Mouse (Mus musculus) hindbrain, postnatal 0 days (tissue): ENCODE data around the gene Serpinb1b. TPM values are rescaled to one million over a fixed set of nuclear protein-coding genes. Genes with fewer than 3 reads are reported as not detected.

ENCODE experiments used
- ATAC-seq: fragments of 200-750 bp; cut with Nextera tagmentation; 2 replicates; pipeline ENCODE4 v1.8.0; 2017; ENCODE audit warnings: mild to moderate bottlenecking, moderate TSS enrichment, moderate library complexity
- DNase-seq: peaks from one replicate; pipeline ENCODE4 v3.0.0-alpha.2; 2015; ENCODE audit warnings: low spot score
- H3K27ac ChIP-seq: fragments of 300-500 bp; sonication (generic); 2 replicates; pipeline ENCODE4 v1.5.1; 2014; ENCODE audit warnings: mild to moderate bottlenecking
- H3K27me3 ChIP-seq: fragments of 300-500 bp; sonication (generic); 2 replicates; pipeline ENCODE4 v1.6.1; 2014; ENCODE audit warnings: low read length, mixed read lengths; ENCODE audit not compliant: insufficient read depth
- H3K36me3 ChIP-seq: fragments of 300-500 bp; sonication (generic); 2 replicates; pipeline ENCODE4 v1.6.1; 2014; ENCODE audit warnings: low read length, mixed read lengths; ENCODE audit not compliant: insufficient read depth
- H3K4me1 ChIP-seq: fragments of 300-500 bp; sonication (generic); 2 replicates; pipeline ENCODE4 v1.6.1; 2014; ENCODE audit warnings: antibody characterized with exemption, low read length, mixed read lengths; ENCODE audit not compliant: insufficient read depth
- H3K4me2 ChIP-seq: fragments of 300-500 bp; sonication (generic); 2 replicates; pipeline ENCODE4 v1.6.1; 2014; ENCODE audit warnings: low read depth, mild to moderate bottlenecking, low read length, moderate library complexity, mixed read lengths
- H3K4me3 ChIP-seq: fragments of 300-500 bp; sonication (generic); 2 replicates; pipeline ENCODE4 v1.5.1; 2014; ENCODE audit warnings: low read length
- H3K9ac ChIP-seq: fragments of 300-500 bp; sonication (generic); replicated peaks from 2 replicates; pipeline ENCODE4 v1.6.1; 2014; ENCODE audit warnings: mild to moderate bottlenecking, low read length, moderate library complexity, mixed read lengths
- H3K9me3 ChIP-seq: fragments of 300-500 bp; sonication (generic); 2 replicates; pipeline ENCODE4 v1.6.1; 2016; ENCODE audit warnings: low read length, mixed read lengths
- CTCF ChIP-seq: IDR thresholded peaks from 2 replicates; pipeline ENCODE4 v1.5.1; 2016; ENCODE audit warnings: antibody characterized with exemption, control low read depth, low read depth
- WGBS: fragments of 180-500 bp; shearing (Covaris S2); extraction: QIAGEN DNeasy Blood & Tissue Kit; methylation state at CpG from one replicate; pipeline ENCODE4 v1.1.7; 2014; 5-methylcytosine and 5-hydroxymethylcytosine counted together
- polyA plus RNA-seq: library from polyadenylated mRNA; unstranded; fragments of >200 nt; fragmentation: Nextera tagmentation; extraction: Ambion mirVana; gene quantifications from 2 replicates; pipeline ENCODE4 v1.2.1, GENCODE M21; 2015
- total RNA-seq: library from RNA; depleted of rRNA; stranded (reverse); fragments of >200 nt; gene quantifications from 2 replicates; pipeline ENCODE4 v1.2.3, GENCODE M21; 2014

Gene Serpinb1b
- total and polyA plus RNA-seq, 2 experiments from 2014 or later, result 14.2 to 30.6 TPM

GRCm38 (mm10) chr13:33051697-33052096 is 26.7 kb upstream of the Serpinb1b start:
- Histone ChIP-seq H3K4me2 (no peak overlapping the region), H3K4me3 (no peak overlapping the region), H3K9ac (no peak overlapping the region), H3K4me1 (no peaks in the 10 kb centered on the region), H3K36me3 (no peaks in the 10 kb centered on the region), H3K27ac (no peak overlapping the region), H3K27me3 (no peaks in the 10 kb centered on the region), H3K9me3 (no peaks in the 10 kb centered on the region)
- no peak for DNase-seq
- 80% methylated on average over 3 of the region's 3 CpGs for WGBS
- TF ChIP-seq CTCF, result no peak
- ATAC-seq, result no peak

- no peak overlapping the region for H3K9ac ChIP-seq
- no peaks in the 10 kb centered on the region for H3K9me3 ChIP-seq
- H3K27me3 ChIP-seq, result no peaks in the 10 kb centered on the region
- WGBS, result 52% methylated on average over 1 of the region's 1 CpGs
- H3K4me2 ChIP-seq, result no peak overlapping the region
- ATAC-seq (no peak), DNase-seq (no peak)
- H3K4me1 ChIP-seq, result no peaks in the 10 kb centered on the region
- TF ChIP-seq CTCF, result no peak
- H3K36me3 ChIP-seq, result no peaks in the 10 kb centered on the region
- no peak overlapping the region for H3K27ac ChIP-seq
- H3K4me3 ChIP-seq, result no peak overlapping the region
Observed at GRCm38 (mm10) chr13:33063048-33063447, 15.3 kb upstream of the Serpinb1b start.

GRCm38 (mm10) chr13:33067387-33067977 is 10.9 kb upstream of the Serpinb1b start:
- DNase-seq, result no peak
- H3K9me3 ChIP-seq, result no peaks in the 10 kb centered on the region
- H3K4me2 ChIP-seq, result no peak overlapping the region
- ATAC-seq, result no peak
- H3K9ac ChIP-seq, result no peak overlapping the region
- no peaks in the 10 kb centered on the region for H3K4me1 ChIP-seq
- WGBS, result 60% methylated on average over 1 of the region's 1 CpGs
- H3K27me3 ChIP-seq, result no peaks in the 10 kb centered on the region
- no peak overlapping the region for H3K27ac ChIP-seq
- no peak for TF ChIP-seq CTCF
- no peak overlapping the region for H3K4me3 ChIP-seq
- H3K36me3 ChIP-seq, result no peaks in the 10 kb centered on the region

GRCm38 (mm10) chr13:33068164-33068563 is 10.2 kb upstream of the Serpinb1b start:
- TF ChIP-seq CTCF, result no peak
- DNase-seq (no peak), ATAC-seq (no peak)
- H3K9me3 ChIP-seq, result no peaks in the 10 kb centered on the region
- H3K4me2 ChIP-seq, result no peak overlapping the region
- no peak overlapping the region for H3K4me3 ChIP-seq
- 88% methylated on average over 3 of the region's 3 CpGs for WGBS
- no peaks in the 10 kb centered on the region for H3K27me3 ChIP-seq
- no peaks in the 10 kb centered on the region for H3K4me1 ChIP-seq
- no peaks in the 10 kb centered on the region for H3K36me3 ChIP-seq
- H3K27ac ChIP-seq, result no peak overlapping the region
- H3K9ac ChIP-seq, result no peak overlapping the region

- H3K4me2 ChIP-seq, result no peak overlapping the region
- 80% methylated on average over 5 of the region's 5 CpGs for WGBS
- no peaks in the 10 kb centered on the region for H3K36me3 ChIP-seq
- no peak overlapping the region for H3K9ac ChIP-seq
- no peak for TF ChIP-seq CTCF
- H3K27ac ChIP-seq, result no peak overlapping the region
- H3K4me1 ChIP-seq, result no peaks in the 10 kb centered on the region
- no peaks in the 10 kb centered on the region for H3K27me3 ChIP-seq
- DNase-seq (no peak), ATAC-seq (no peak)
- no peak overlapping the region for H3K4me3 ChIP-seq
- H3K9me3 ChIP-seq, result no peaks in the 10 kb centered on the region
Observed at GRCm38 (mm10) chr13:33071776-33072175, 6.6 kb upstream of the Serpinb1b start.

- peak; percentile 49 for DNase-seq
- Histone ChIP-seq H3K4me2 (no peak overlapping the region), H3K27me3 (no peaks in the 10 kb centered on the region), H3K4me1 (no peaks in the 10 kb centered on the region), H3K9me3 (no peaks in the 10 kb centered on the region), H3K4me3 (no peak overlapping the region), H3K27ac (no peak overlapping the region), H3K36me3 (no peaks in the 10 kb centered on the region), H3K9ac (no peak overlapping the region)
- no peak for ATAC-seq
- peak; percentile 56 for TF ChIP-seq CTCF
Observed at GRCm38 (mm10) chr13:33074029-33074428, 4.3 kb upstream of the Serpinb1b start.

- Histone ChIP-seq H3K36me3 (no peaks in the 10 kb centered on the region), H3K9me3 (no peaks in the 10 kb centered on the region), H3K27ac (no peak overlapping the region), H3K27me3 (no peaks in the 10 kb centered on the region), H3K9ac (no peak overlapping the region), H3K4me2 (no peak overlapping the region), H3K4me1 (no peaks in the 10 kb centered on the region), H3K4me3 (no peak overlapping the region)
- 51% methylated on average over 3 of the region's 3 CpGs for WGBS
- DNase-seq (no peak), ATAC-seq (no peak)
- no peak for TF ChIP-seq CTCF
Observed at GRCm38 (mm10) chr13:33076247-33076646, 2.1 kb upstream of the Serpinb1b start.
